Mouse (Mus musculus): ENCODE measurements at regions not wholly inside any gene's neighbourhood (a gene's known extent, or its start where the extent isn't known, plus 50 kb on each side); places are given as distances from the start of the nearest gene placed in this dataset.

GRCm38 (mm10) chr10:100197673-100198072 is 137.8 kb upstream of the Gm4301 start:
- no peak for TF ChIP-seq JUND (conservative IDR thresholded peaks at IDR 0.05; ENCODE audit: low read depth, low read length)
- TF ChIP-seq POLR2A (IDR thresholded peaks at IDR 0.05; ENCODE audit: low read depth, low read length): no peak
- TF ChIP-seq CTCF (conservative IDR thresholded peaks at IDR 0.05 in 1 of 2, IDR thresholded peaks at IDR 0.05 in 1 of 2; ENCODE audit: low read depth in 2 of 2, low read length in 2 of 2): no peak
- TF ChIP-seq RCOR1 (conservative IDR thresholded peaks at IDR 0.05; ENCODE audit: low read depth, low read length): no peak
- TF ChIP-seq ZNF384 (IDR thresholded peaks at IDR 0.05; ENCODE audit: low read depth, low read length): no peak
- TF ChIP-seq IRF4 (IDR thresholded peaks at IDR 0.05; ENCODE audit: low read depth, low read length): no peak
- TF ChIP-seq ZC3H11A (IDR thresholded peaks at IDR 0.05; ENCODE audit: low read depth, low read length): no peak
- no peak for TF ChIP-seq POLR2AphosphoS2 (IDR thresholded peaks at IDR 0.05; ENCODE audit: low read depth, low read length)
- TF ChIP-seq USF1 (IDR thresholded peaks at IDR 0.05; ENCODE audit: low read depth, low read length): no peak
- TF ChIP-seq PAX5 (IDR thresholded peaks at IDR 0.05; ENCODE audit: low read length): no peak
- no peak for TF ChIP-seq TBP (conservative IDR thresholded peaks at IDR 0.05; ENCODE audit: low read depth, low read length)
- TF ChIP-seq MAFK (IDR thresholded peaks at IDR 0.05; ENCODE audit: insufficient replicate concordance, low read length): no peak

Data from CH12.LX (cell line).